Mouse (Mus musculus): ENCODE measurements around the gene Nxn. TPM values are rescaled to one million over a fixed set of nuclear protein-coding genes. Genes with fewer than 3 reads are reported as not detected.

Gene Nxn
- total RNA-seq, 2 experiments from 2014 or later = 12.3 to 15.7 TPM

- intact Hi-C loops (cut with DNase I) = no loop called here
Measured at GRCm38 (mm10) chr11:76279971-76280370, 119.0 kb downstream of the Nxn start.

GRCm38 (mm10) chr11:76278960-76279852 lies 119.7 kb downstream of the Nxn start:
- DNase-seq = no peak
- intact Hi-C loops (cut with DNase I) = no loop called here

More at GRCm38 (mm10) chr11:76279971-76280370, 119.0 kb downstream of the Nxn start:
- no peak for DNase-seq

- intact Hi-C loops (cut with DNase I) = no loop called here
Measured at GRCm38 (mm10) chr11:76272440-76272839, 126.5 kb downstream of the Nxn start.

GRCm38 (mm10) chr11:76268521-76269065 lies 130.3 kb downstream of the Nxn start:
- intact Hi-C loops (cut with DNase I) = no loop called here
- no peak for DNase-seq

More at GRCm38 (mm10) chr11:76272440-76272839, 126.5 kb downstream of the Nxn start:
- DNase-seq = no peak

- no peak for DNase-seq
- intact Hi-C loops (cut with DNase I) = no loop called here
Measured at GRCm38 (mm10) chr11:76268001-76268459, 130.9 kb downstream of the Nxn start.

GRCm38 (mm10) chr11:76267550-76267949 lies 131.4 kb downstream of the Nxn start:
- intact Hi-C loops (cut with DNase I) = no loop called here
- DNase-seq = no peak

- intact Hi-C loops (cut with DNase I) = no loop called here
- no peak for DNase-seq
Measured at GRCm38 (mm10) chr11:76262611-76263351, 136.2 kb downstream of the Nxn start.

- intact Hi-C loops (cut with DNase I) = no loop called here
- DNase-seq = no peak
Measured at GRCm38 (mm10) chr11:76261224-76261623, 137.7 kb downstream of the Nxn start.

GRCm38 (mm10) chr11:76260208-76261050 lies 138.5 kb downstream of the Nxn start:
- no peak for DNase-seq
- intact Hi-C loops (cut with DNase I) = no loop called here

GRCm38 (mm10) chr11:76258511-76258910 lies 140.4 kb downstream of the Nxn start:
- no peak for DNase-seq
- intact Hi-C loops (cut with DNase I) = loop anchor here (5.0 kb wide), 1 partner anchor 239 kb away; no protein-coding TSS in a partner anchor

GRCm38 (mm10) chr11:76257386-76257785 lies 141.6 kb downstream of the Nxn start:
- no peak for DNase-seq
- intact Hi-C loops (cut with DNase I) = loop anchor here (5.0 kb wide), 1 partner anchor 240 kb away; no protein-coding TSS in a partner anchor

- no peak for DNase-seq
- intact Hi-C loops (cut with DNase I) = loop anchor here (5.0 kb wide), 1 partner anchor 241 kb away; no protein-coding TSS in a partner anchor
Measured at GRCm38 (mm10) chr11:76256129-76256528, 142.8 kb downstream of the Nxn start.

- intact Hi-C loops (cut with DNase I) = loop anchor here (5.0 kb wide), 1 partner anchor 242 kb away; no protein-coding TSS in a partner anchor
- no peak for DNase-seq
Measured at GRCm38 (mm10) chr11:76255431-76256001, 143.4 kb downstream of the Nxn start.

GRCm38 (mm10) chr11:76253918-76254264 lies 145.0 kb downstream of the Nxn start:
- DNase-seq = no peak
- intact Hi-C loops (cut with DNase I) = loop anchor here (1.0 to 2.0 kb wide), 3 partner anchors 148 to 201 kb away; partner anchors contain the start of gene Timm22

- intact Hi-C loops (cut with DNase I) = loop anchor here (1.0 to 2.0 kb wide), 3 partner anchors 149 to 201 kb away; partner anchors contain the start of gene Timm22
- peak; percentile 86 to 91 for DNase-seq
Measured at GRCm38 (mm10) chr11:76253145-76253917, 145.6 kb downstream of the Nxn start.

GRCm38 (mm10) chr11:76252036-76252435 lies 146.9 kb downstream of the Nxn start:
- intact Hi-C loops (cut with DNase I) = loop anchor here (2.0 kb wide), 1 partner anchor 203 kb away; no protein-coding TSS in a partner anchor
- DNase-seq = no peak

GRCm38 (mm10) chr11:76247239-76247638 lies 151.7 kb downstream of the Nxn start:
- intact Hi-C loops (cut with DNase I) = no loop called here
- no peak for DNase-seq

GRCm38 (mm10) chr11:76246439-76246838 lies 152.5 kb downstream of the Nxn start:
- intact Hi-C loops (cut with DNase I) = no loop called here
- DNase-seq = no peak
